9 mouse cellular contexts compared by ENCODE assay signal in genomic region chr15:101113176-101113575, GRCm38 (mm10). TPM values are rescaled to one million over a fixed set of nuclear protein-coding genes. Genes with fewer than 3 reads are reported as not detected.
DNase-seq lines count a peak whose midpoint lies in the region; ATAC-seq lines count a peak whose summit lies in the region.
"Had no signal": no experiment of that assay in that cellular context is flagged by ENCODE, and none has a peak within 500 bp of the region (broad histone marks: within the 10 kb centered on the region; RNA-seq: fewer than 3 reads in every experiment).

No protein-coding gene starts in this region.

- no peak overlapping the region for H3K4me3 ChIP-seq in embryonic facial prominence, embryonic 11.5 days (ENCODE audit: low read depth, low read length)
- H3K4me3 ChIP-seq in embryonic facial prominence, embryonic 10.5 days, result no peak overlapping the region
- no peak overlapping the region for H3K4me3 ChIP-seq in liver, embryonic 15.5 days (replicated peaks)
- H3K4me3 ChIP-seq: hindbrain, embryonic 15.5 days had no signal

- no peaks in the 10 kb centered on the region for H3K27me3 ChIP-seq in embryonic facial prominence, embryonic 11.5 days (ENCODE audit: control insufficient read depth, insufficient read depth, low read length)
- 0 out of 2 replicates have a peak, but pooled peaks cover 4% of the 10 kb centered on the region for H3K27me3 ChIP-seq in embryonic facial prominence, embryonic 10.5 days (replicated peaks; ENCODE audit: low read depth, poor library complexity, severe bottlenecking)
- 0 out of 2 replicates have a peak, but pooled peaks cover 9% of the 10 kb centered on the region for H3K27me3 ChIP-seq in liver, embryonic 15.5 days
- H3K27me3 ChIP-seq: hindbrain, embryonic 15.5 days had no signal

- WGBS in embryonic facial prominence, embryonic 11.5 days, result 62% methylated on average over 8 of the region's 8 CpGs
- 77% methylated on average over 8 of the region's 8 CpGs for WGBS in embryonic facial prominence, embryonic 10.5 days
- 22% methylated on average over 8 of the region's 8 CpGs for WGBS in liver, embryonic 15.5 days (ENCODE audit: insufficient replicate concordance)

- no peaks in the 10 kb centered on the region for H3K9me3 ChIP-seq in embryonic facial prominence, embryonic 11.5 days (replicated peaks; ENCODE audit: control insufficient read depth, low read length)
- H3K9me3 ChIP-seq in embryonic facial prominence, embryonic 10.5 days, result peaks cover 3% of the 10 kb centered on the region; the same call in 1 of the 2 replicates
- no peaks in the 10 kb centered on the region for H3K9me3 ChIP-seq in liver, embryonic 15.5 days (replicated peaks)
- H3K9me3 ChIP-seq: hindbrain, embryonic 15.5 days had no signal

- H3K9ac ChIP-seq in embryonic facial prominence, embryonic 11.5 days (replicated peaks; ENCODE audit: low read length), result no peak overlapping the region
- no peak overlapping the region for H3K9ac ChIP-seq in liver, embryonic 15.5 days
- H3K9ac ChIP-seq: hindbrain, embryonic 15.5 days had no signal

- H3K27ac ChIP-seq in embryonic facial prominence, embryonic 11.5 days (replicated peaks; ENCODE audit: low read depth, low read length), result no peak overlapping the region
- no peak overlapping the region for H3K27ac ChIP-seq in embryonic facial prominence, embryonic 10.5 days (replicated peaks)
- peak overlapping the region; percentile 34 for H3K27ac ChIP-seq in liver, embryonic 15.5 days (replicated peaks)
- H3K27ac ChIP-seq: hindbrain, embryonic 15.5 days had no signal

- DNase-seq in embryonic facial prominence, embryonic 11.5 days (ENCODE audit: low spot score), result peak; percentile 29
- no peak for DNase-seq in embryonic facial prominence, embryonic 10.5 days (ENCODE audit: low spot score)
- DNase-seq in ZHBTc4 (ENCODE audit: low read depth, low spot score), result peak; percentile 57
- DNase-seq in heart, postnatal 36 days, result peak; percentile 60 to 62
- DNase-seq in right cerebral cortex, postnatal 10 days (ENCODE audit: low spot score in 2 of 2), result no peak
- DNase-seq in testis, postnatal 10 days (ENCODE audit: low spot score), result no peak
- DNase-seq in right cerebral cortex, postnatal 4 days, result no peak

- H3K4me2 ChIP-seq in embryonic facial prominence, embryonic 11.5 days (ENCODE audit: low read depth, low read length), result no peak overlapping the region
- peak overlapping the region; percentile 21 for H3K4me2 ChIP-seq in liver, embryonic 15.5 days
- H3K4me2 ChIP-seq: hindbrain, embryonic 15.5 days had no signal

- ATAC-seq in embryonic facial prominence, embryonic 11.5 days (replicated peaks; ENCODE audit: insufficient number of reproducible peaks, low FRiP score, low TSS enrichment, low read depth), result no peak
- ATAC-seq in liver, embryonic 15.5 days (ENCODE audit: insufficient read depth), result peak; percentile 63

- no peaks in the 10 kb centered on the region for H3K4me1 ChIP-seq in embryonic facial prominence, embryonic 11.5 days (ENCODE audit: control insufficient read depth, insufficient read depth, low read length)
- H3K4me1 ChIP-seq in embryonic facial prominence, embryonic 10.5 days, result peaks cover 9% of the 10 kb centered on the region; the same call in 1 of the 2 replicates
- H3K4me1 ChIP-seq in liver, embryonic 15.5 days (replicated peaks), result no peaks in the 10 kb centered on the region
- H3K4me1 ChIP-seq: hindbrain, embryonic 15.5 days had no signal

- intact Hi-C loops in heart, postnatal 36 days (cut with DNase I), result loop anchor here (10.0 kb wide), 1 partner anchor 358 kb away; no protein-coding TSS in a partner anchor

- H3K36me3 ChIP-seq in embryonic facial prominence, embryonic 11.5 days (replicated peaks; ENCODE audit: control insufficient read depth, insufficient read depth, low read depth, low read length), result no peaks in the 10 kb centered on the region
- no peaks in the 10 kb centered on the region for H3K36me3 ChIP-seq in embryonic facial prominence, embryonic 10.5 days (replicated peaks)
- H3K36me3 ChIP-seq in liver, embryonic 15.5 days (replicated peaks), result no peaks in the 10 kb centered on the region
- H3K36me3 ChIP-seq: hindbrain, embryonic 15.5 days had no signal

RNA-seq across cellular contexts. Expression of gene Ankrd33, which starts 2.4 kb away (rescaled TPM):
- polyA plus RNA-seq in embryonic facial prominence, embryonic 11.5 days (2014; fragmentation: Nextera tagmentation; extraction: Ambion mirVana), result not detected in 2 replicates
- 0.10 TPM in 1 of 2 replicates, not detected in the other for polyA plus RNA-seq in embryonic facial prominence, embryonic 10.5 days (2016; fragmentation: Nextera tagmentation; extraction: Ambion mirVana)
- total RNA-seq in heart, postnatal 36 days (2021), result not detected
- polyA plus RNA-seq in liver, embryonic 15.5 days (2015; fragmentation: Nextera tagmentation; extraction: Ambion mirVana), result not detected in 2 replicates
- polyA plus RNA-seq: hindbrain, embryonic 15.5 days had no signal

RNA-seq across cellular contexts. Expression of gene Acvrl1, which starts 15.1 kb away (rescaled TPM):
- polyA plus RNA-seq in embryonic facial prominence, embryonic 11.5 days (2014; fragmentation: Nextera tagmentation; extraction: Ambion mirVana), result 3.8 and 4.6 TPM in 2 replicates
- 10.3 and 10.6 TPM in 2 replicates for polyA plus RNA-seq in embryonic facial prominence, embryonic 10.5 days (2016; fragmentation: Nextera tagmentation; extraction: Ambion mirVana)
- total RNA-seq in heart, postnatal 36 days (2021), result 10 to 100 TPM; 22.3 to 31.1 TPM
- polyA plus RNA-seq in liver, embryonic 15.5 days (2015; fragmentation: Nextera tagmentation; extraction: Ambion mirVana), result 1.4 and 2.6 TPM in 2 replicates

RNA-seq across cellular contexts. Expression of gene Fignl2, which starts 34.8 kb away (rescaled TPM):
- 0.72 and 0.81 TPM in 2 replicates for polyA plus RNA-seq in embryonic facial prominence, embryonic 11.5 days (2014; fragmentation: Nextera tagmentation; extraction: Ambion mirVana)
- 1.2 and 1.7 TPM in 2 replicates for polyA plus RNA-seq in embryonic facial prominence, embryonic 10.5 days (2016; fragmentation: Nextera tagmentation; extraction: Ambion mirVana)
- 1 to 10 TPM; 1.4 to 2.2 TPM for total RNA-seq in heart, postnatal 36 days (2021)
- polyA plus RNA-seq in liver, embryonic 15.5 days (2015; fragmentation: Nextera tagmentation; extraction: Ambion mirVana), result 0.07 and 0.08 TPM in 2 replicates

Comparison
In these comparisons a context has a peak if more than half of its experiments do, and no peak if none do; other contexts are left out.
1. DNase-seq: peak in embryonic facial prominence, embryonic 11.5 days (single experiment), ZHBTc4 (single experiment) and heart, postnatal 36 days (2 of 2); none in embryonic facial prominence, embryonic 10.5 days (single experiment), right cerebral cortex, postnatal 10 days (0 of 2), testis, postnatal 10 days (single experiment) and right cerebral cortex, postnatal 4 days (single experiment).